Mouse (Mus musculus): ENCODE results near the gene Abhd4.

Gene Abhd4

GRCm38 (mm10) chr14:54253741-54254291 is at the start of gene Abhd4, which contains the start of gene Dad1:
Gene Abhd4 (plus strand): TSS chr14:54254188.
Gene Dad1 (minus strand): TSS chr14:54254104.
- peak; percentile 98 for DNase-seq (ENCODE audit: low spot score)

DNA sequence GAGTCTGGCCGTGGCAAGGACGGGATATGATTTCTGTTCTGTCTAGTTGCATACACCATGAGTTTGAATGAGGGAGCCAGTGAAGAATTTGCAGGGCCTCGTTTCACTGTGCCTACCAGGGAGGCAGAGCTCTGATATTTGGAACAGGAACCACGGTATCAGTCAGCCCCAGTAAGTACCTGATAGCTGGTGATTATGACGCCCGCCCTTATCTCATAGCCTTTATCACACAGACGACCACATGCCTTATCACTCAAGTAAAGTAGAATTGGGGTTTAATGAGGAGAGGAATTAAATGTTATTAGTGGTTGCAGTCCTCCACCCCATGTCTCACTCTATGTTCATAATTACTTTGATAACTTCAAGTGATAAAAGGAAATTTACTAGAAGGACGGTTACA is 49.7 kb upstream of the Abhd4 start:
- DNase-seq (ENCODE audit: low spot score): no peak

DNA sequence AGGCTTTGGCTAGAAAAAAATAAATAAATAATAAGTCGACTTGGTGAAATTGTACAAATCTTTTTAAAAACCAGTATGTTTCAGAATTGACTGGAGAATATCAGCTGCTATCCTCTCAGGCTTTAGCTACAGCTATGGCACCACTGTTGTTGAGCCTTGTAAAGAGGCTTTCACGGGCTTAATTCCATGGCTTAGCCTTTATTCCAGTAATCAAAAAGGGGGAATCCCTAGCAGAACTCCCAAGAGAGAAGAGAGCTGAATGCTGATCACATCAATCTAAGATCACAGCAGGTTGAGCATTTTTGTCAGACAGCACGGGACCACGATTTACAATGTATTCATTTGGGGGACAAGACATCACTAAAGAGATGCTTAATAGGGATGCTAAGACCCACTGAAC is 49.2 kb upstream of the Abhd4 start:
- DNase-seq (ENCODE audit: low spot score): no peak

- no peak for DNase-seq (ENCODE audit: low spot score)
These were observed 48.1 kb upstream of the Abhd4 start for GRCm38 (mm10) chr14:54205904-54206303.

DNA sequence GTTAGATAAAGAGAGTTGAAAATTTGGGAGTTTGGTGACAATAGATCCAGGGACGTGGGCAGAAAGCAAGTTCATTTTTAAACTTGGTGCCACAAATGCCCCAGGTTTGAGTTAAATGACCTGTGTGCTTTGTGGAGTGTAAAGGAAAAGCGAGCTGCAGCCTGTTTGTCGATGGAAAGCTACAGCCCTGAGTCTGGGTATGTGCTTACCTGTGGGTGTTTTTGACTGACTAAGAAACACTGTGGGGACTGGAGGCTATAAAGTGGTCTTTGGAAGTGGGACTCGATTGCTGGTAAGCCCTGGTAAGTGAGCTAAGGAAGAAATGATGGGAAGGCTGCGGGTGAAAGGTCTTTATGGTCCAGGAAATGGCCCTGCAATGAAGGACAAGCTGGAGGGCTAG is 47.7 kb upstream of the Abhd4 start:
- DNase-seq (ENCODE audit: low spot score): no peak

DNA sequence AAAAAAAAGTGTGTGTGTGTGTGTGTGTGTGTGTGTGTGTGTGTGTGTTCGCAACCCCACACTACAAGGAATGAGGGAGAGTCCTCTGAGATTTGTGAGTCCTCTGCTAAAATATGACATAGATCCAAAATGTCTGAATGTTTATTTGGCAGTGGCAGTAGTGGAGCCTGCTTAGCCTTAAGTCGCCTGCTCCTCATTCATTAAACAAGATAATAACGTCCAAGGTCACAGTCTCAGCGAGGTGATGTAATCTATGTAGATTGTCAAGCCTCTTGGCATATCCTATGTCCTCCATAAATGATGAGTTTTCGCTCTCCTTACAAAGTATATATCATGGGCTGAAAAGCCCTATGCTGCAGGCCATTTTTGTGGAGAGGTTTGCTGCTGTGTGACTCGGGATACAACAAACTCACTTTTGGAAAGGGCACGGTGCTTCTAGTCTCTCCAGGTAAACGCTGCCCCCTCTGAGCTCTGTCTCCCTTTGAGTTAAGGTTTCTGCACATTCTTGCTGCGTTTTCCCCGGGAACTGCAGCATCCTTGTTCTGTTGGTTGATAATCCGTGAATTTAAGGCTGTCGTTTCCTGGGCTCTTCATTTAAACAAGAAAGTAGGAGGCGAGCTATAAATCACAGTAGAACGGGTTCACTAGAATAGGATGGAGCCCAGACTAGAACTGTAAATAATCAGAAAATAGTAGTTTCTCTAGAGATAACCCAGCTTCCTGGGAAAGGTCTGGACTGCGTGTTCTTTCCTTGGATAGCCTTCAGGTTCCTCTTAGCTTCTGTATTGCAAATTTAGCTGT is 47.0 kb upstream of the Abhd4 start:
- no peak for DNase-seq (ENCODE audit: low spot score)

GRCm38 (mm10) chr14:54207924-54208323 is 46.1 kb upstream of the Abhd4 start:
- DNase-seq (ENCODE audit: low spot score): no peak

DNA sequence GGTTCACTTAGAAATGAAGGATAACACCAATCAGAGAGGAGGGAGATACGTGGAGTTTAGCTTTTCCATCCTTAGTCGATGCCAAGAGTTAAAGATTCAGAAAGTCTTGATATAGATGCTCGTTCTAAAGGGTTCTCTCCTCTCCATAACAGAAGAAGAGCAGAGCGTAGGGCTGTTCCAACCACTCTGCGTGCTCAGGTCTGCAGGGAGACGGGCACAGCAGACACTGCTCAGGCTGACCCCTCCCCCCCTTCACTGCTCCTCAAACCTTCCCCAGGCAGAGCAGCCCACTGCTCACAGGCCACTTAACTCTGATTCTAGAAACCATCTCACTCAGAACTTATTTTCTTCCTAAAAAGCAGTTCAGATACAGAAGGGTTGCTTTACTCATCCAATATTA is 45.2 kb upstream of the Abhd4 start:
- DNase-seq (ENCODE audit: low spot score): no peak

GRCm38 (mm10) chr14:54209932-54210331 is 44.1 kb upstream of the Abhd4 start:
- no peak for DNase-seq (ENCODE audit: low spot score)

DNA sequence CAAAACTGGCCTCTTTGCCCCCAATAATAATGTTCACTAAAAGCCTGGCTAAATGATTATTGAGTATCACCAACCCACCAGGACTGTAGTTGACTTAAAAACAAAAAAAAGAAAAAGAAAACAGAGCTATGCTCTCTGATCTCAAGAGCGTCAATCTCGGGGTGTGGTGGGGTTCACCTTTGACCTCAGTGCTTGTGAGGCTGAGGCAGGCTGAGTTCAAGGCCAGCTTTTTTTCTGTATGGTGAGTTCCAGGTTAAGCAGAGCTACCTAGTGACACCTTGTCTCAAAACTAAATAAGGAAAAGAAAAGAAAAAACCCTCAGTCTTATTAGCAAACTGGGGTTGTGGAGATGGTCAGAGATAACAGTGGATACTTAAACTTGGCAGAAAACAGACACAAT is 43.6 kb upstream of the Abhd4 start:
- DNase-seq (ENCODE audit: low spot score): no peak

GRCm38 (mm10) chr14:54211199-54211598 is 42.8 kb upstream of the Abhd4 start:
- no peak for DNase-seq (ENCODE audit: low spot score)

DNA sequence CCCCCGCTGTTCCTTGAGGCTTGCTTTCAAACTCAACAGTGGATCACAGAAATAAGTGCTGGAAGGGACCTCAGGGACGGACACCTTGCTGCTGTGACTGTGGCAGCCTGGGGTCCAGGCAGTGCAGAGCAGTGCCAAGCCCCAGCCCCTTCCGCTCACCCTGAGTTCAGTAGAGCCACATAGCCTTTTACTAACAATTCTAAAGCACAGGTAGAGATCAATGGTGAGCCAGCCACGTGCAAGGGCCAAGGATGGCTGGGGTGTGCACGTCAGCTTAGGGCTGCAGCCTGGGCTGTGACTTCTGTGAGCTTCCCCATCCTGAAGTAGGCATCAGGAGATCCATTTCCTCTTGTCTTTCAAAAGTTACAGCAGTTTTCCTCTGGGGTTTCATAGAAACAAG is 42.2 kb upstream of the Abhd4 start:
- DNase-seq (ENCODE audit: low spot score): no peak

- no peak for DNase-seq (ENCODE audit: low spot score)
These were observed 40.3 kb upstream of the Abhd4 start for GRCm38 (mm10) chr14:54213734-54214133.

DNA sequence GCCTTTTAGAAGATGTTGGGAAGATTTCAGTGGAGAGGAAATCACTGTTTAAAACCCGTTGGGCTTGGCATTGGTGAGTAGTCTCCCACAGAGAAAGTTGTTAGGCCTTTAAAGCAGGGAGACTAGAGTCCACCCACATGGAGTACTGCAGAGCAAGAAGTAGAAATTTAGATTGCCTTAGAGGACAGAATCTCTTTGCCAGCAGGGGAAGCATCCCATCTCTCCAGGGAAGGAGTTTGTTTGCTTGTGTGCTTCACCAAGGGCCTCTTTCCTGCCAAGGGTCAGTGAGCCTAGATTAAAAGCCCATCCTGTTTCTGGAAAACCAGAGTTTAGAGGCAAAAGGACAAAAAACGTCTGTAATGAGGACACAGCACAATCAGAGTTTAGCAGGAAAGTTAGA is 39.5 kb upstream of the Abhd4 start:
- DNase-seq (ENCODE audit: low spot score): no peak

DNA sequence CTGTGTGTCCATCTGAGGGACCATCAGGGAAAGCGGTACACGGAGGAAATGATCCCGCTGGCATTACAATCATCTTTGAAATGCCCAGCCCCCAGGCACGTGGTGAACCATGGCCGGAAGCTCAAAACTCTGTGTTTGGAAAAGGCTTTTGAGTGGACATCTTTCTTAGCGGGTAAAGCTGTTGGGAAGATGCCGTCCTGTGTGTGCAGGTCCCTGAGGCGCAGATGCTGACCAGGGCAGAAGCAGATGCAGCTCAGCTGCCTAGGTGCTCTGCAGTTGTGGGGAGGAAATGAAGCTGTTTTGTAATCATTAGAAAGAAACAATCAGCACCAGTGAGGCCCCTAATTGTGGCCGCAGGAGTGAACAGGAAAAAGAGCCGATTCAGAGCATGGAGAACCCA is 39.1 kb upstream of the Abhd4 start:
- no peak for DNase-seq (ENCODE audit: low spot score)

DNA sequence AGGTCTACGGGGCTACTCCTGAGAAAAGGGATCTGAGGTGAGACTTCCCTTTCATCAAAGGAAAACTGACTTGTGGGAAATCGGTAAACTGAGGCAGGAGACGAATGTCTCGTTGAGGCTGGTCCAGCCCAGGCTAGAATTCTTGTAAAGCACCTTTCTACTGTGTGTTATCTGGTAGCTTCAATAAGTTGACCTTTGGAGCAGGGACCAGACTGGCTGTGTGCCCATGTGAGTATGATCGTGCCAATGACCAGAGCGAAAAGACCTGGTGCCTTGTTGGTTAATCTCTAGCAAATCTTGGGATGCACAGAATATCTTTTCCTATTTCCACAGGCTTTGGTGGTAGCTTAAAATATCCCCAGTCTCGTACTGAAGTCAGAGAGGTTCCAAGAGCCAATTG is 37.9 kb upstream of the Abhd4 start:
- no peak for DNase-seq (ENCODE audit: low spot score)

DNA sequence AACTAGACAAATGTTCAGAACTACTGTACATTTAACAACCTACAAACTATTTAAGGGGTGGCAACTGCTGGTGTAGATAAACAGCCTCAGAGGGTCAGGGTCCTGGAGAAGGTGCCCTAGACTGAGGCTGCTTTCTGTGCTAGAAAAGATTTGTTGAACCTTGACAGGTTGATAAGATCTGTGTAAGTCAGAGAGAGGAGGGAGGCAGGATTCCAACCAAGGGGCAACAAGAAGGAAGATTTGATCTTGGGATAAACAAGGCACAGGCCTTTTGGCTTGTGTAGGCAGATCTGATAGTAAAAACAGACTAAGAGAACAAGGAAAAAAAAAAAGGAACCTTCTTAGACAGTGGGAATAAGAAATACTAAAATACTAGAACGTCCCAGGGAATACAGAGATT is 35.8 kb upstream of the Abhd4 start:
- DNase-seq (ENCODE audit: low spot score): no peak

DNA sequence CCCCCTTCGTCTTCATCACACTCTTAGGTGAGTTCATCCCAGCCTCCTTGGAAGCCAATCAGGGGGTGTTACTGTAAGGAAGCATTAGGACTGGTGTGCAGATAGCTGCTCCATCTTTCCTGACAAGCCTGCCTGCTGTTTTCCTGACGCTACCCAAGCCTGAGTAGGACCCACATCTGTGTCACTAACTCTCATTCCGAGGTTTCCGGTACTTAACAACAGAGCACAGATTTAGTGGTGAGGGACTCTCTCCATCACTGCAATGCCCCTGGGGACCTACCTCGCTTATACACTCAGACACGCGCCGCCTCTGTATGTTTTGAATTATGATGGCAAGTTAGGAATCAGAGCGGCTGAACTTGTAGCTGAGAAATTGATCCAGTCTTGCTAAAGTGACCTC is 35.3 kb upstream of the Abhd4 start:
- no peak for DNase-seq (ENCODE audit: low spot score)

DNA sequence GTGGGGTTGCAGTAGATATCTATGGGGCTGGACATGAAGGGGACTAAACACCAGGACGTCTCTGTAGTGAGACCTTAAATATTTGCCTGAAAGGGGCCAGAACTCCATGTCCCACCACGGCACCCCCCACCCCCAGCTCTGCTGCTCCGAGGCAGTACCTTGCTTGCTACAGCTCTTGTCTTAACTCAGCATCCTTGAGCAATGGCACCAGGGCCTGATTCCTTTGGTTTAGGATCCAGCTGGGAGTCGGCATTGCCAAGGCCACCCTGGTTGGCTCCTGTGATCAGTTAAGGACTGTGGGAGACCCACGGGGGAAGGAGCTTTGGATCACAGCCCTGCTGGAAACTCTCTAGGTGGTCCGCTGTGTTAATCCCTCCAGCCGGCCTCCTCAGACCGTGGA is 34.7 kb upstream of the Abhd4 start:
- no peak for DNase-seq (ENCODE audit: low spot score)

- DNase-seq (ENCODE audit: low spot score): no peak
These were observed 34.1 kb upstream of the Abhd4 start for GRCm38 (mm10) chr14:54219849-54220248.

GRCm38 (mm10) chr14:54220726-54221494 is 33.1 kb upstream of the Abhd4 start:
- DNase-seq (ENCODE audit: low spot score): no peak

- DNase-seq (ENCODE audit: low spot score): no peak
These were observed 32.3 kb upstream of the Abhd4 start for GRCm38 (mm10) chr14:54221641-54222040.

GRCm38 (mm10) chr14:54222289-54222727 is 31.7 kb upstream of the Abhd4 start:
- no peak for DNase-seq (ENCODE audit: low spot score)
